Mouse (Mus musculus) urinary bladder, postnatal 14 days (tissue): ENCODE measurements at regions not wholly inside any gene's neighbourhood (a gene's known extent, or its start where the extent isn't known, plus 50 kb on each side); places are given as distances from the start of the nearest gene placed in this dataset.

ENCODE experiments used
- DNase-seq: peaks from one replicate; pipeline ENCODE4 v3.0.0; 2021; ENCODE audit warnings: low spot score

DNA sequence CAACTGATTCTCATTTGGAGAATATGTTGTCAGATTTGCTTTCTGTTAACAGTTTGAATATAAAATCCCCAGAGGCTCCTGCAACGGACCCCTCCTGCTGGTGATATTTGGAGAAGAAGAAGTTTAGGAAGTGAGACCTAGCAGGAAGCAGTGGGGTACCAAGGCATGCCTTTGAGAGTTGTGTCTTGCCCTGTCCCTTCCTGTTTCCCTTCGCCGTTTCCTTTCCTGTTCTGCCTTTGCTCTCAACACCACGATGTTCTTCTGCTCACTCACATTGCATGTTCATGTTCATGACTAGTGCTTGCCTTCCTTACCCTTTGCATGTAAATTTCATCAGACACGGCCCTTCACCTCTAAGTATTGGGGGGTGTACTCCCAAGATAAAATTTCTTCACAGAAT lies 254.0 kb downstream of the Tle4 start:
- no peak for DNase-seq

DNA sequence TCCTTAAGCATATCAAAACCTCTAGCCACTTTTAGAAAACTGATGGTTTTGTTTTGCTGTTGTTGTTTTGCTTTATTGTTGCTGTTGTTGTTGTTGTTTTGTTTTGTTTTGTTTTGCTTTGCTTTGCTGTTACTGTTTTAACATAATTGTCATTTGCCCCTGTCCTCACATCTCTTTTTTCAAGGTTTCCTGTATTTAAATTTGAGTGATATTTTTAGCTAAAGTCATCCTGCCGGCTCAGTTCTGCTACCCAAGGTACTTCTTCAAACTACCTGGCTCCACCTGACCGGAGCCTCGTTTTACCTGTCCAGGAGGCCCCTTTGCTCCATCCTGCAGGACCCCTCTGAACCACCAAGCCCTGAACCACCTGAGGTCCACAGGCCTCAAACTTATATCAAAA lies 253.4 kb downstream of the Tle4 start:
- DNase-seq: no peak

DNA sequence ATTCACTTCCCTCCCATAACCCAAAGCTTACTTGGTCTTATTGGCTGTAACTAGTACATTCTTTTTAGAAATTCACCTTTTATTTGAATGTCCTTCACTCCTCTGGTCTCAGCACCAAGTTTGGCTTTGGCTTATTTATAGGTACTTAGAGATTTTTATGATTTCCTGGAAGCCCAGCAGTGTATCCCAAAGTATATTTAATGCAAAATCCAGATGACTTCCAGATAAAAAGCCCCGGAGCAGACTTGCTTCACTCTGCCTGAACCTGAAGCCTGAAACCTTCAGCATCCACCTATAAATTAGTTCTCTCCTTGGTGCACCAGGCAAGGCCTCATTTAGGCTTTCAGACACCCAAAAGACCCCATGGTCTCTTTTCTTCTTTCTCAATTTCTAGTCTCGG lies 250.8 kb downstream of the Tle4 start:
- DNase-seq: no peak

DNA sequence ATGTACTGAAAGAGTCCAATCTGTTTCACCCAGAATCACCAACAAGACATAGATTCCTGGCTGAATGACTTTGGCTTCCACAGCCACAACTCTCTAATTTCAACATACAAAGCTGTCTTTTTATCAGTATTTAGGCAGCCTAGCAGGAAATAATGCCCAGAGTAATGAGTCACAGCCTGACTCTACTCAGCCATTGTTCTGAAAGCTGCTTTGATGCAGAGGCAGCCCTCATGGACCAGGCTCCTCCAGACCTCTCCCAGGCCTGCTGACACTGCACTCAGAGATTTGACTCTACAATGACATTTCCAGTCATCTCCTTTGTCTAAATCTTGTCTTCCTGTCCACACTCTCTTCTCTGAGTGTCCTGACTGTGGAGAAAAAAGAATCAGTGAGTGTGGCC lies 250.4 kb downstream of the Tle4 start:
- no peak for DNase-seq

DNA sequence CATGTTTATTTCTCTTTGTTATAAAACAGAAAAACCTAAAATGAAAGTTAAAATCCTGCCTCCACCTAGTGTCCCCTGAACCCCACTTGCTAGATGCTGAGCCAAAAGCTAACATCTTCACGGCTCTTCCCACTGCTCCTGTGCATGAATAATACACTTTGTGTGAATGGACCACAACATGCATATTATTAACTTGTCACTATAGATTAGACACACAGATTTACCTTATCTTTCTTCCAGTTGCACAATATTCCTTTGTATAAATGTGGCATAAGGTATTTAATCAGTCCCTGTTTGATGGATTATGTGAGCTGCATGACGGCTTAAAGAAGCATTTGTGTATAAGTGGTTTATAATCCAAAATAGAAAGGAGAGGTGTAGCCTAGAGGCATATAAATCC lies 248.1 kb downstream of the Tle4 start:
- no peak for DNase-seq

DNA sequence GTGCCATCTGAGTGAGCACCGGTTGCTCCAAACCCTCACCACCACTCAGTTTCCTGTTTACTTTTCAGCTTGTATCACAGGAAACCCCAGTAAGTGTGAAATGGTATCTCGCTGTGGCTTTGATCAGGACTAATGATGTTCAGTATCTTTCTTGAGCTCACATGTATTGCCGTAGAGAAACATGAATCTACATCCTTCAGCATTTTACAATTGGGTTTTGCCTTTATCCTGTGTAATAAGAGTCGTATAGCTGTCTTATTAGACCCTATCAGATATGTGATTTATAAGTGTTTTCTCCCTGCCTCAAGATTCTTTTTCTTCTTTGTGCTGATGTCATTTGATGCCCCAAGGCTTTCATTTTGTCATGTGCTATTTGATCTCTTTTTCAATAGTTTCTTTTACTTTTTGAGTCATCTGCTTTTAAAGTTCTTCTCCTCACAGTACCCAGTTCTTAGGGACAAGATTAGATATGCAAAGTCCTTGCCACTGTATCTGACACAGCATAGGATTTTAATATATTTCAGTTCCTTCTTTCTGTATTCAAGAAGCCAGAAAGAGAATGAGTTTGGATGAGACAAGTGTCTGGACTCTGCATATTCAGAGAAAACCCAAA lies 246.0 kb downstream of the Tle4 start:
- no peak for DNase-seq

DNA sequence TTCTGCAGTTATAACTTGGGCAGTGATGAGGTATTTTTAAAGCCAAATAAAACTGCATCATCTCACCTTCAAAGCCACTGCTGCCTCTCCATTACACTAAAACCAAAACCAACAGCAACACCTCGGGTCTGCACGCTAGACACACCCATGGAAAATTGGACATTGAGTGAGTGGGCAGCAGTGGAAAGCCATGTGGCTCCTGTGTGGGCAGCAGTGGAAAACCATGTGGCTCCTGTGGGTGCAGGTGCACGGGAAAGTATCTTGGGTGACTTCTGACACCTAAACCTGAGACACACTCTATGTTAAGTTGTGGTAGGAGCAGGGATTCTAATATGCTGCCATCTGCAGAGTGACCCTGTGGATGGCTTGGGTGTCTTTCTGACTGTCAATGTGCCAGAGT lies 245.3 kb downstream of the Tle4 start:
- no peak for DNase-seq

DNA sequence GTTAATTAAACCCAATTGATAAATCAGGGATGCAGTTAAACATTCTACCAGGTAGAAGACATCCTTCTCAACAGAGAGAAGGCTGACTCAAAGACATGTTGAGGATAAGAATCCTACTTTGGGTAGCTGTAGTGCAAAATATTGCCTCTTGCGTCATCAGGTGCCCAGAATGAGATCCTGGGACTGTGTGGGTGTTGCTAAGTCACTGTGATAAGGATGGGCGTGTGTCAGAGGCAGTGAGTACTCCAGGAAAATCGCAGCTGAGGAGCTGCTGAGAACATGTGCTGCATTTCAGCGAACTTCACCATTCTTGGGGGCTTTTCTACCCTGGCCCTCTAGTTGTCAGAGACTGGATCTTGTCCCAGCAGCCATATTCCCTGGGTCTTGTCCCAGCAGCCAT lies 244.7 kb downstream of the Tle4 start:
- no peak for DNase-seq

DNA sequence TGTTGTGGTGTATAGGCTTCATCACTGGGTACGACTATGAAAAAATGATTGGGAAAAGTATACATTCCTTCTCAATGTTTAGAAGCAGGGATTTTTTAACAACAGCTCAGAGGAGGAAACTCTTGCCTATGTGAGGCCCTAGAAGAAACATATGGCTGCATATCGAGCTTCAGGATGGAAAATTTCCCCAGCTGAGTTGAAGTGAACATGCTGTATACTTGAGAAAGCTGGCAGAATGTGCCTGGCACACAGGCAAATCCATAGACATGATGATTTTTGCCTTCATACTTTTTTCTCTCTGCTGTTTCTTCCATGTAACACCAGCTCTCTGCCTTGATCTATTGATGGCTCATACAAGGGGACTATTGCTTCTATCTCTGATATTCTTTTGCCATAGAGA lies 242.7 kb downstream of the Tle4 start:
- no peak for DNase-seq

DNA sequence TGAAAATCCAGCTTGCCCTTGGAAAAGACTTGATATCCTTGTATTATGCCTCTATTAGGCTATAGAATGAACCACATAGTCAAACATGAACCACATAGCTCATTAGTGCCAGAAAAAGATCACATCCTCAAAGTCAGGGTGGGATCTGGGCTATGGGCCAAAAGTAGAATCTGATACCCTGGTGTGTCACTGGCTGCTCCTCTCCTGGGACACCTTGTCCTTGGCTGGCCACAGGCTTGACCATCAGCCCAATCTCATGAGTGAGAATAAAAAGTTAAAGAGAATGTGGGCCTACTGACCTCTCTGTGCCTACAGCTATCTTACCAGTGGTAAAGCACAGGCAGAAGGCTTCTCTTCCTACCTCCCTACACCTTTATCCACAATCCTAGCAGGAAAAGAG lies 241.9 kb downstream of the Tle4 start:
- no peak for DNase-seq

DNA sequence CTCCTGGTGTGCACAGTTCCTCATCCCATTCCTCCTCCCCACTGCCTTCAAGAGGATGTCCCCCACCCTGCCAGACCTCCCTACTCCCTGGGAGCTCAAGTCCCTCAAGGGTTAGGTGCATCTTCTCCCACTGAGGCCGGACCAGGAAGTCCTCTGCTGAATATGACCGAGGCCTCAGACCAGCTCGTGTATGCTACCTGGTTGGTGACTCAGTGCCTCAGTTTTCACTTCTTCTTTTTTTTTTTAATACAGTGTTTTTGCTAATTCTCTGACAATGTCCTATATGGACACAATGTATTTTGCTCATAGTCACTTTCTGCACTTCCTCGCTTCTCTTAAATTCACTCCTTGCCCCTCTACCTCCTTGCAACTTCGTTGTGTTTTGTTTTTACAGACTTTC lies 237.2 kb downstream of the Tle4 start:
- no peak for DNase-seq

DNA sequence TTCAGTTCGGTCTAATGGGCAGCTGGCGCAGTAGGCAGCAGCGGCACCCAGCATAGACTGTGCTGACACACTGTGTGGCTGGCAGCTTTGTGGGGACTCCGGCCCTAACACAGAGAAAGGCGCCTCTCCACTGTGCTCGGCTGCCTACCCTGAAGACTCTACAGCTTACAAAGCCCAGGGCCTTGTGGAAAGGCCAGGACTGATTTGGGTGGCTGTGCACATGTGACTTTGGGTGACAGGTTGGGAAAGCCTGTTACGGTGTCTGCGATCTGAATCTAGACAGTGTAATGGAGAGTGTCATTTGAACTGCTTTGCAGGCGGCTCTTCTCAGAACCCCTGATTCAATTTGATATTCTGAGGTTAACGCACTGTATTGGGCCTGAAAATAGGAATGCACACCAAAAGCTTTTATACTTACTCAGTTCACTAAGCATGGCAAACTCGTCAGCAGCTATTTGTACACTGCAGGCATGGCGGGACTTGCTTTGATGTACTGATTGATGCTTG lies 228.7 kb downstream of the Tle4 start:
- DNase-seq: no peak

DNA sequence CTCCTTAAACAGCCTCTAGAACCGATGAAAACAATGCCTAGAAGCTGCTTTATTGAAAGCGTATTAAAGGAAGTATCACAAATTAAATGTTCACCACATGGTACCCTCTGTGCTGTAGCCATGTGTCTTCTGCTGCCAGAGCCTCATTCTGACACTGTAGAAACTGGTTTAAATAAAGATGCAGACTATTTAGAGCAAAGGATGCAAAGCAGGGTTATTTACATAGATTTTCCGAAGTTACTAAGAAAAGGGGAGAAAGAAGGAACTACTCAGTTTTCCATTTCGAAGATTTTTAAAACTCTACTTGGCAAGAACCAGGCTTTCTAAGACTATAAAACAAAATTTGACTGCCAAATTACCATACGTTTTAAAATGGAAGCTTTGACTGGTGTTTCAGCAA lies 226.5 kb downstream of the Tle4 start:
- DNase-seq: no peak

DNA sequence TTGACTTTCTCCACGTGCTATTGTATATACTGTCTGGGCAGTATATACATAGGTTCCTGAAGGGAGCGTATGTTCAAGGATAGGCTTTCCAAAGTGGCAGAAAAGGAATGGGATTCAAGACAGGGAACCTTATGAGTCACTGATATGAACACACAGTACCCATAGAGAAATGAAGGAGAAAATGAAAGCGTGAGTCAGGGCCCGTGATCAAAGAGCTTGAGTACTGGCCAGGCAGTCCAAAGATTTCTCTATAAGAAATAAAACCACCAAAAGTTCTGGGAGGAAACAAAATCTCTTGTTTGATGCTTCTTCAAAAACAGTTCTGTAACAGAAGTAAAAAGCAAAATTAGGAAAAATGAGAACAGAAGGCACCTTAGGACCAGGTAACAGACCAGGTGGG lies 223.9 kb downstream of the Tle4 start:
- DNase-seq: no peak

DNA sequence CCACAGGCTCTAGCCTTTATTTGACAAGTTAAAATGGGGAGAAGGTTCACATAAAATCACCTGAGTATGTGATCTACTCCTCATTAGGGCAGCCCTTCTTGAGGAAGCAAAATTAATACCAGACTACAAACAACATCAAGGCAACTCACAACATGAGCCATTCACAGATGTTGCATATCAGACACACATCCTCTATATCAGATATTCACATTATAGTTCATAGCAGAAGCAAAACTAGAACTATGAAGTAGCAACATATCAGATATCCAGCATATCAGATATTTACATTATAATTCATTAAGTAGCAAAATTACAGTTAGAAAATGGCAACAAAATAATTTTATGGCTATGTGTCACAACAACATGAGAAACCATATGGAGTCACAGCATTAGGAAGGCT lies 217.0 kb downstream of the Tle4 start:
- no peak for DNase-seq

DNA sequence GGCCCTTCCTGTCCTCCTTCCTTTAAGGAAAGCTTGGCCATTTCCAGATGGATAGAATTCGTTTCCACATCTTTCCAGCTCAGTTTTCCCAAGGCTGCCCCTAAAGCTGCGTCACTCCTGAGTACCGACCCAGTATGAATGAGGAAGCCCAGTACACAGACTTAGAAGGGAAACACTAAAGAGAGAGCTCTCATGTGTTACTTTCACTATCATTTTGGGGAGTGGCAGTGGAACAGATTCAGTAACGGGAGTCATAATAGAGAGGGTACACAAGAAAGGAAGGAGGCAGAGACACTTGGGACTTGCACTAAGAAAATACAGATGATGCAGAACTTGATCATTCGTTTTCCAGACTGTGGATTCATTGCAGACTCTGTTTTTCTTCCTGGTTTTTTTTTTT lies 210.1 kb downstream of the Tle4 start:
- DNase-seq: no peak

DNA sequence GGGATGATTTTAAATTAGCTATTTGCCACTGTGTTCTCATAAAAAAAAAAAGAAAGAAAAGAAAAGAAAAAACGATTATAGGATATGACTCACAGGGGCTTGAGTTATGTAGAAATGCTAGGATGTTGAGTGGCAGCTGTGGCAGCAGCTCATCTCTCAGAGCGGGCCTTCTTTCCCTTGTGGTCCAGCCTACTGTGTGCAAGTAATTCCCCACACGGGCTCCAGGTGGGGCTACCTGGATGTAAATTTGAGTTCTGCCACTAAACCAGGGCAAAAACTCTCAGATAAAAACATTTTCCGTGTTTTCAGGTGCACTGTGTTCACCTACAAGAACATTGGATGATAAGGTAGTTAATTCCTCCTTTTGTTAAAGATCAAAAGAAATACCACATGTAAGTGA lies 209.3 kb downstream of the Tle4 start:
- DNase-seq: peak; percentile 16

DNA sequence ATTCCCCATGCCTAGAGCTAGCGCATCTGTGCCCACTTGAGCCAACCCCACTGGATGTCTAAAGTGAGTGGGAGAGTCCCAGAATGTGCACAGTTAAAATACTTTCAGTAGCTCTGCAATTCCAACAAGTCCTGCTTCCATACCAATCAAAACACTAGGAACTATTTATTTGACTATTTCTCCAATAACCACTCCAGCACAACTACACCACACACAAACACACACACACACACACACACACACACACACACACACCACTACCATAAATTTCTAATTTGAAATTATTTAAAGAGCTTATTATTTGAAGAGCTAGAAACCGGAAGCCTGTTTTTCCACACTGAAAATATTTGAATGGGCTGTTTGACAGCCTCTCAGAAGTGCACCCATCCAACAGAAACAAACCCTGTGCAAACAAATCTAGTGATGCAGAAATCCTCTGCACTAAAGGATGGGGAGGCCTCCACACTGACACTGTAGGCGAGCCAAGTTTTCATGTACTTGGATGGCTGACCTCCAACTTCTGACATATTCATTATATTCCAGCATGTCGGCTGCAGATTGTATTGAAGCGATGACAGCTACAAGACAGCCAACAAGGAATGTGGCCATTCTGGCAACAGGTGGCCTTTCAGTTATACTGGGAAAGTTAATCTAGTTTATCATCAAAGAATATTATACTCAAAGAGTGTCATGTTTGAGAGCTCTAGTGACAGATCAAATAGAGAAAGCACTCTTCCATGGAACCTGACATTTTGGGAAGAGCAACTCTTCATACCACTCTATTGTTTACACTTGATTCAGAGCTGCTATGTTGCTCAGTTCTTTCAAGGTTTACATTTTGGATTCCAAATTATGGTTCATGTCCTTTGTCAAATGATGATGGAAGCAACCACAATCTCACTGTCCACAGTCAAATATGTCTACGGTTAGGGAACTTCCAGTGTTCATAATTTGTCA lies 207.7 kb downstream of the Tle4 start:
- no peak for DNase-seq

DNA sequence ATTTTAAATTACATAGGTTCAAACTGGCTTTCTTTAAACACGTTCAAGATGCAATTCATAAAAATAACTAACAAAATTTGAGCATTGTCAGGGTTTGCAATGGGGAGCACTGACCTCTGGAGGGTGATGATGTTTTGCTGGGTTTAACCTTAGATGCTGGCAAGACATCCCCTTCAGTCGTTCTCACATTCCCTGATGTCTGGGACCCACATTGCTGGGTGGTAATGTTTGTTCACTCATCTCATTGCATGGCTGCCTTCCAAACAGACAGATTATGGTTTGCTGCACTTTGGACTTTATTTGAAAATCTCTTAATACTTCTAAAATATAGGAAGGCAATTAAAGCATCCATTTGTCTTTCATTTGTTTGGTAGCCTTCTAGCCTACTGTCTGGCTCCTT lies 206.9 kb downstream of the Tle4 start:
- DNase-seq: no peak
